Mouse (Mus musculus): ENCODE results near the gene Mepe.

GRCm38 (mm10) chr5:104345241-104345630 is 20.1 kb downstream of the Mepe start:
- TF ChIP-seq CTCF (IDR thresholded peaks at IDR 0.05; ENCODE audit: low read depth) (no peak), EP300 (IDR thresholded peaks at IDR 0.05; ENCODE audit: low read depth) (no peak)

Data from liver, postnatal 0 days (tissue).